Mouse (Mus musculus): Measurements from ENCODE around the gene Rad17.

Rad17 gene

DNA sequence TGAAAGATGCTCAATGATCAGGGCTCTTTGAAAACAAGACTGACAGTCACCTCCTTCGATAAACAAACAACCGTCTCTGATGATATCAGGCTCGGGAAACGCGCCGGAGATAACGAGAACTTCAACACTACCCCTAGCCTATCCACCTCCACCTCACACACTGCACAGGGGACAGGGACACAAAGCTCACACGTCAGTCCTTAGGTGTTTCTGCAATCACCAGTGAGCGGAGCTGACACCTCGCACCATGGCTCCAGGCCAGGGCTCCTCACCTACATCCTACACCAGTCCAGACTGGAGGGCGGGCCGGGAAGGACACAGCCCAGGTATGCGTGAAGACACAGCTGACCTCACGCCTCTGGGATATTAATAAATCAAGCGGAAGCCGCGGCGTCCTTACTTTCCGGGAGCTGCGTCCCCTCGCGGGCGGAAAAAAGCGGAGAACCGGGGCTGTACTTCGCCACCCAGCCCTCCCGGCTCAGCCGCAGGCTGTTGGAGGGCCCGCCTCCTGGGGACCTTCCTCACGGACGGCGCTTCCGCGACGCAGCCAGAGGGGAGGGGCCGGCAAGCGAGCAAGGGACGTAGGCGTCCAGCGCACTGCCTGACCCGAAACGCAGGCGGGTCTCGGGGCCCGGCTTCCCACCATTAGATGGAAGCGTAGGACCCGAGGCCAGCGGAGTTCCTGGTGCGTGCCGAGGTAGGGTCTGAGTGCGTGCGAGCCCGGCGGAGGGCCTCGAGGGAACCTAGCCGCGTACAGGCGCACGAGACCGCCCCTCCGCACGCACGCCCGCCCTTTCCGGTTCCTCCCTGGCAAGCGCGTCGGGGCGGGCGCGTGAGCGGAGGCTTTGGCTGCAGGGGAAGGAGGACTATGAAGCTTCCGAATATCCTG lies at the start of gene Rad17, which contains the start of gene Ak6:
Rad17 (minus strand) TSS at position 502 of the 889 bp plus-strand sequence.
Ak6 (plus strand) TSS at position 430 of the 889 bp plus-strand sequence.
- peak; percentile 89 to 94 for DNase-seq (ENCODE audit: low spot score in 2 of 2)

DNA sequence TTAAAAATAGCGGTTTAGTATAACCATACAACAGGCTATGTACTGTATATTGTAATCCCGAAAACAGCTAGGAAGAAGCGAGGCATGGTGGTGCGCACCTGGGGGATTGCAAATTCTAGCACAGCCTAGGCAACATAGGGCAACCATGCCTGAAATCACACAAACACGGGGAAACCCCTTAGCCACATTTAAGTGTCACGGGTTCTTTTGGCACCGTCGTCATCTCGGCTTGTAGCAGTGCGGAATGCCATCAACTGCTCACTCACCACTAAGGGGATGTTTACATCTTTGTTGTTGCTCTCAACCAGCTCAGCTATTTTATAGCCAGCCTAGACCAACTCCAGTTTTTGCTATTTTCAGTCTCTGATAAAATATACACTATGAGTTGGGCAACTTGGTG lies 48.0 kb upstream of the Rad17 start:
- DNase-seq (ENCODE audit: low spot score in 2 of 2): no peak

DNA sequence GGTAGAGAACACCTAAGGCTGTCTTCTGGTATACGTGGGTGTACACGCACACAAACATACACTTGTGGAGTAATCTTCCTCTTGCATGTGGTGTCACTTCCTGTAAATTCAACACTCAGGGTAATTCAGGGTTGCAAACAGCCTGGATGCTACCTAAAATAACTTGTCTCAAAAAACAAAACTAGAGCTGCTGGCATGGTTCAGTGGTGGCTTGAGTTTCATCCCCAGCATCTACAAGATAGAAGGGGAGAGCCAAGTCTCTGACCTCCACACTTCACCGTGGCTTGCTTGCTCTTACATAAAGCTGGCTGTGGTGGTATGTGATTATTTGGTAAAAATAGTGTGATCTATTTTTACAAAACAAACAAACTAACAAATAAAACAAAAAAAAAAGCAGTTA lies 46.7 kb upstream of the Rad17 start:
- no peak for DNase-seq (ENCODE audit: low spot score in 2 of 2)

DNA sequence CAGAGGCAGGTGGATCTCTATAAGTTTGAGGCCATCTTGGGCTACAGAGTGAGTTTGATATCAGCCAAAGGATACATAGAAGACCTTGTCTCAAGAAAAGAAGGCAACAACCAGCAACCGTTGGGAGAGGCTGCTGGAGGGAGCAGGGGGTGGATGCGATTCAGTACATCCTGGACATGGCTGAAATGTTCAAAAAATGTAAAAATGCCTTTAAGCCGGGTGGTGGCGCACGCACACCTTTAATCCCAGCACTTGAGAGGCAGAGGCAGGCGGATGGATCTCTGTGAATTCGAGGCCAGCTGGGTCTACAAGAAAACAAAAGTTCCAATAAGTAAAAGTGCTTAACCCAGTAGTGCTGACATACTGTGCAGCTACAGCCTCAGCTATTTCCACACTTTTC lies 36.7 kb upstream of the Rad17 start:
- no peak for DNase-seq (ENCODE audit: low spot score in 2 of 2)

DNA sequence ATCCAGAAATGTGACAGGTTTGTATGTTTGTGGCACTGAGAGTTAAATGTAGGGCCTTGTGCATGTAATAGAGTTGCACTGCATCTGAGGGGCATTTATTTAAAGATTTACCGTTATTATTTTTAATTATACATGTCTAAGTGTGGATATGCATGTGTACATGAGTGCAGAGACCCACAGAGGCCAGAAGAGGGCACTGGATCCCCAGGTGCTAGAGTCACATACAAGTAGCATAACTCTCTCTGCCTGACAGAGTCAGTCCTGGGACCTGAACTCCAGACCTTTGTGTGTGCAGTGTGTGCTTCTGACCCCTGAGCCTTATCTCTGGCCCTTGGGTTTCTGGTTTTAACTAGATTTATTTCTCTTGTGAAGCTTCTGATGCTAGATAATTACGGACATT lies 33.5 kb upstream of the Rad17 start:
- no peak for DNase-seq (ENCODE audit: low spot score in 2 of 2)

DNA sequence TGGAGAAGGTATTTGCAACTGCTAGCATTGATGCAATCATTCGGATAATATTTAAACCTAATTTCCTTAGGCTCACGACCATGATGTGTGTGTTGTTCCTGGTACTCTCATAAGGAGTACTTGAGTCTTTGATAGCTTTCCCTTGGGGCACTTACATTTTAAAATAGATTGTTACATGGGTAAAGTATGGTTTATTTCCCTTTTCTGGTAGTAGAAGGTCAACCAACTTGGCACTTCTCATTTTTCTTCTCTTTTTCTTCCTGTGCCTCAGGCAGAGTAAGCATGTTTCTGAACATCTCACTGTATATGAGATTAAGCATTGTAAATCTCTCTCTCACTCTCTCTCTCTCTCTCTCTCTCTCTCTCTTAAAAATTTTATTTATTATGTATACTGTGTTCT lies 32.0 kb upstream of the Rad17 start:
- DNase-seq (ENCODE audit: low spot score in 2 of 2): no peak

DNA sequence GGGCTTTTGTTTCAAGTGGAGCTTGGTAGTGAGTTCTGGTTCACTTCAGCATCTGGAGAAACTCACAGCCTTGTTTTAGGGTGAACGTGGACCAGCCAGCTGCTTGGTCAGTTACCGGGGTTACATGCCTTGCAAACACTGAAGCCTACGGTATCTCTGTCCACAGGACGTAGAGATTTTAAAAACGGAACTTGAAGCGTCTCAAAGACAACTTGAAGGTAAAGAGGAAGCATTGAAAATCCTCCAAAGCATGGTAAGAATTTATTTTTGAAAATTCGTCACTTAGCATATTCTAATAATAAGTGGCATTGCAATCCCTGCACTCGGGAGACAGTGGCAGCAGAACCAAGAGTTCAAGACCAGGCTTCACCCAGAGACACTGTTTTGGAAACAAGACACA lies 30.8 kb upstream of the Rad17 start:
- DNase-seq (ENCODE audit: low spot score in 2 of 2): no peak

DNA sequence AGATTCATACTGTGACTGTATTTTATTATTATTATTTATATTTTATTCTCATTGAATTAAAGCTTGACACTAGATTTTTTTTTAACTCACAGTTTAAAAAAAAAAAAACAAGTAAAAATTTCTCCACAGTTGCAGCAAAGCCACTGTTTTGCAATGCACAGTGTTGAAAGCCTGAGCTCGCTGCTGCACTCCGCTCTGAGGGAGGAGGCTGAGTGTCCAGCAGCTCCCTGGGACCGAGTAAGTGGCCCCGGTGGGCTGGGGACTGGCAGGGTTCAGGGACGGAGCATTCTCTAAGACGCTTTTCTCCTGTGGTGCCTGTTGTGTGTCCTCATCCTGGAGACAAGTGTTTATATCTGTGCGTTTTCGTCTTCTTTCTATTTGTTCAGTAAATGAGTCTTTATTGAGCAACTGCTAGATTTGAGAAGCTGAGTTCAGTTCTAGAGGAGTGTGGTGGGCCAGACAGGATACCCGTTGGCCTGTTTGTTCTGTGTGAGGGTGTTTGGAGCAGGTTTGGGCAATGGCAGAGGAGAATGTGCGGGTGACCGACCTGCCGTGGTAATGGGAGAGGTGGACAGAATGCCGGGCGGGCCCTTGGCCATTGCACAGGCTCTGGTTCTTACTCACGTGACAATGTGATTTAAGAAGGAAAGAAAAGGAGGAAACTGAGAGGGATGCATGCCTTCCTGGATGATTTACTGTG lies 25.2 kb upstream of the Rad17 start:
- DNase-seq (ENCODE audit: low spot score in 2 of 2): no peak

DNA sequence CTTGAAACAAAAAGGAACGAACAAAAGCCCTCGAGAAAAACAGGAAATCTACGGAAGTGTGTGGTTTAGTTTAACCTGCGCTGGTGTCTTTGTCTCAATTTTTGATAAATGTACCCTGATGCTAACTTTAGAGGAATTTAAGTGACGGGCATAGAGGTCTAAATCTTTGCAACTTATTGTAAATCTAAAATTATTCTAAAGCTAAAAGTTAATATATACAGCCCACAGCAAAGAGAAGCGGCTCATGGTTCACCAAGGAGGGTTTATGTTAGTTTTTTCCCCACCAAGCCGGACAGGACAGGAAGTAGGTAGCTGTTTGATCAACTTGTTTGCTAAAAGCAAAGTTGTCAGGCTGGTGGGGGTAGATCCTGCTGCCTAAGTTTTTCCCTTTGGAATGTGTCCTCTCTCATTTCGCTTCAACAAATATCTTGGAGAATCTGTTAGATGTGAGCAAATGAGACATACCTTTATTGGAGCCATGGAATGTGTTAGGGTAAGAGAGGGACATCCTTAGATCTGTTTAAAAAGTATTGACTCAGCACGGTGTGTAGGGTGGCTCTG lies 19.4 kb upstream of the Rad17 start:
- DNase-seq (ENCODE audit: low spot score in 2 of 2): peak in 1 of 2 experiments; percentile 12

DNA sequence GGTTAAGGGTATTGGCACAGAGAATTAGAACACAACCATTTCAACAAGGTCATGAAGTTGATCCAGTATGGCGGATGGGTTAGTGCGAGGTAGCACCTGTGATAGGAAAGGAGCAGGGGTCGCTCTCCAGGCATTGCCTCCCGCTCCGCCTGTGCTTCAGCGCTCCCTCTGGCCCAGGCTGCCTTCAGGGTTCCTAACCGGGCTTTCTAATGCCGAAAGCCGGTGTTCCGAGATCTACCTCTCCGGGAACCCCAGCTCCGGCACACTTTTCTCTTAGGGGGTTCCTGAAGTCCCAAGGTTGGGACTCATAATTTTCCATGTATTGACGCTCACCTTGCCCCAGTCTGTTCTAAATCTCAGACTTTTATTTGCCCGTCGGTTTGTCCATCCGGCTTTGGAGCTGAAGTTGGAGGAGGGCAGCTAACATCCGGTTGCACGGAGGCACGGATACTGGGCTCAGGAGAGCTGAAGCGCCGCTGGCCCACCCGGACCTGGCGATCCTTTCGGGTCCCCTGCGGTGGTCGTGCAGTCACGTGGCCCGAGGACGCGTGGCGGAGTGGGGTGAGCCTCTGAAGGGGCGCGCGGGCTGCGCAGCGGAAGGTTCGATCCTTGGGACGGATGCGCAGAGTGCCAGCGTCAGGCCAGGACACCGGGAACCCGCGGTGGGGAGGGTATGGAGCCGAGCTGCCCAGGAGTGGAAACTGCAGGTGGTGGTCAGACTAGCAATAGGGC lies 18.6 kb upstream of the Rad17 start, which contains the start of gene Ccdc125:
Ccdc125 (plus strand) TSS at position 427 of the 732 bp plus-strand sequence.
- peak; percentile 18 to 31 for DNase-seq (ENCODE audit: low spot score in 2 of 2)

DNA sequence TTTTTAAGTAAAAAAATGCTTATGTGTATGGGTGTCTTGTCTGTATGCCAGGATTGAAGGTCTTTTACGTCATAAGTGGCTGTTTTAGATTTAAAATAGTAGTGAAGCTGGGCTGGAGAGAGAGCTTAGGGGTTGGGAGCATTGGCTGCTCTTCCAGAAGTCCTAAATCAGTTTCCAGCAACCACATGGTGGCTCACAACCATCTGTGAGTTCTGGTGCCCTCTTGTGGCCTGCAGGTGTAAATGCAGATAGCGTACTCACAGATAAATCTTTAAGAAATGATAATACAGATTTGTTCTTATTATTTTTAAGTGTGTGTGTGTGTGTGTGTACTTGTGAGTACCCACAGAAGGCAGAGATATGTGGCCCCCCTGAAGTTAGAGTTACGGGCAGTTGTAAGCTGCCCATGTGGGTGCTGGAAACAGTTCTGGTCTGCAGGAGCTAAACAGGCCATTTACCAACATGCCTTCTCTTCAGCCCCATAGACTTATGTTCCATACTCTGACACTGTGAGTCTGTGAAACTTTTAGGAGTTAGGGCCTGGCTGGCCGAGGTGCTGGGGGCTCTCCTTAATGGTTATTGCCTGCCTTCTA lies 9.1 kb upstream of the Rad17 start:
- peak in 1 of 2 experiments; percentile 58 for DNase-seq (ENCODE audit: low spot score in 2 of 2)

DNA sequence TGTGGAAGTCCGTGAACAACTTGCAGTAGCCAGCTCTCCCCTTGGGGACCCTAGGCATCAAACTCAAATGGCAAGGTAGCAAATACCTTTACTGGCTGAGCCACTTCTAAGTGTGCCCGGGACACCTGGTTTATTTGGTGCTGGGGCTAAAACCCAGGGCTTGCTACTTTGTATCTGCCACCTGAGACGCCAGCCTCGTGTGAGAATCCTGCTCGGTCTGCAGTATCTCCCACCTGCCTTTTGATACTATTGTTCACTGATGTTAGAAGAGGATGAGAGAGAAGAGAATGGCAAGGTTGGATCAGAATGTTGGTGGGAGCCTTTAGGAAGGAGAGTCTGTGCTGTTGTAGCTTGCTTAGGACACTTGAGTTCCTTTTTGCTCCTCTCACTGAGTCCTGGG lies 7.2 kb upstream of the Rad17 start:
- DNase-seq (ENCODE audit: low spot score in 2 of 2): no peak

DNA sequence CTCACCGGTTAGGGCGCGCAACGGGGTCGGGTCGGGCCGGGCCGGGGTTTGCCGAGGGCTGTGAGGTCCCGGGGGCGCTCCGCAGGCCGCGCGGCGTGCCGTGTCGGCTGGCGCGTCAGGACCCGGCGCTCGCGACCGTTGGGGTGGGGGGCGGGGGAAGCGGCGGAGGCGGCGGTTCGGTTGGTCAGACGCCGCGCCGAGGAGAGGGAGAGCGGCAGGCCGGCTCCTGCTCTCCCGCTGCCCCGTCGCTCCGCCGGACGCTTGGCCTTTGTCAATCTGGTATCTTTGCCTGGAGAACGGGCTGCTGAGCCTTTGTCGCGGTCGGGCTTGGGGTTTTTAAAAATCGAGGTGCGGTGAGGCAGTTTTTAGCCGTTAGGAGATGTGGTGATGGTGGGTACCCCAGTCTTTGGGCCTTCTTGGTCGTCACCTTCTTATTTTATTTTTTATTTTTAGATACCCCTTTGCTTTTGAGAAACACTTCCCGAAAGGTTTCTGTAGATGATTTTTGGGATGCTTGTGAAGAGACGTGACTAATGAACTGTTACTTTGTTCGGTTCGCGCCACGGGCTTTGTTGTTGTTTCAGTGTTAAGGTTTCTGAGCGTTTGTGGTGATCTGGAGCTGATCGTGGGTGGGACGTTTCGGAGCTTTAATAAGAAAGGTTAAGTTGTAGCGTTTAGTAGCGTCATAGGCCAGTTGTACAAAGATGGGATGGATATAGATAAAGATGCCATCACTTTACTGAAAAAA lies 762 bp upstream of the Rad17 start, which contains the start of gene Taf9:
Taf9 (plus strand) TSS at position 141 of the 748 bp plus-strand sequence.
- DNase-seq (ENCODE audit: low spot score in 2 of 2): no peak

DNA sequence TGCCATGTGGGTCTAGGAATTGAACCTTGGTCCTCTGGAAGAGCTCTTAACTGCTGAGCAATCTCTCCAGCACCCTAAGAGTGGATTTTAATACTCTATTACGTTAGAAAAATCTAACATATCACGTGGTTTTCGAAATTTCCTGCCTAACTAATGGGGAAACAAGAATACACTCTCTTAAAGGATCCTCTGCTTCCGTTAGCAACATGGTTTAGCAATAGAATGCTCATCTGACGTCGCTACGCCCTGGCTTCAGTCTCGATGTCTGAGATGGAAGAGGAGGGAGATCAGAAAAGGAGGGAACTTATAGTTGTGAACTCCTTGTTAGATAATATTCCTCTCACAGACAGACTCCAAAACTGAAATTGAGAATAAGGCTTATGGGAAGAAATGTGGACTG lies 2.6 kb downstream of the Rad17 start:
- no peak for DNase-seq (ENCODE audit: low spot score in 2 of 2)

DNA sequence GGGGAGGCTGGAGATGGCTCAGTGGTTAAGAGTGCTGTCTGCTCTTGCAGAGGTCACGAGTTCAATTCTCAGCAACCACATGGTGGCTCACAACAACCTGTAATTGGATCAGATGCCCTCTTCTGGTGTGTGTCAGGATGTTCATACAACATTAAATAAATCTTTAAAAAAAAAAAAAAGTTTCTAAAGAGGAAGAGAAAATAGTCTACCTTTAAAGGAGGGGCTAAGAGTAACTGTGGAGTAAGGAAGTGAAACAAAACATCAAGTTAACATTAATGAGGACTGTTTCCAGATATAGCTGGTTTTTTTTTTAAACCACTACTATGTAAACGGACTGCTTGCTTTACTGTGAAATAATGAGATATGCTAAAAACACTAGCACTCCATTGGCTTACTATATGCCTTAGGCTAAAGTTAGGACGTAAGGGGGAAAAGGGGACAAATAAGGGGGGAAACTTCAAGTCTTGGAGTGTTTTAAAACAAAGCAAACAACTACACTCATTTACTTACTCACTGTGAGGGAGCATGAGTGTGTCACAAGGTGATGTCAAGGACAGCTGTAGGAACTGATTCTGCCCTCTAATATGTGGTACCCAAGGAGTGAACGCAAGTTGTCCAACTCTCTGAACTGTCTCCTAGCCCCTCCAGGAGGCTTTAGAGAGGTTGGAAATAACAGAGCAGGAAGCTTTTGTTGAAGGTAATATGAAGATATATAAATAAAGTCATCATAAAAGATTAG lies 8.2 kb downstream of the Rad17 start:
- DNase-seq (ENCODE audit: low spot score in 2 of 2): no peak

DNA sequence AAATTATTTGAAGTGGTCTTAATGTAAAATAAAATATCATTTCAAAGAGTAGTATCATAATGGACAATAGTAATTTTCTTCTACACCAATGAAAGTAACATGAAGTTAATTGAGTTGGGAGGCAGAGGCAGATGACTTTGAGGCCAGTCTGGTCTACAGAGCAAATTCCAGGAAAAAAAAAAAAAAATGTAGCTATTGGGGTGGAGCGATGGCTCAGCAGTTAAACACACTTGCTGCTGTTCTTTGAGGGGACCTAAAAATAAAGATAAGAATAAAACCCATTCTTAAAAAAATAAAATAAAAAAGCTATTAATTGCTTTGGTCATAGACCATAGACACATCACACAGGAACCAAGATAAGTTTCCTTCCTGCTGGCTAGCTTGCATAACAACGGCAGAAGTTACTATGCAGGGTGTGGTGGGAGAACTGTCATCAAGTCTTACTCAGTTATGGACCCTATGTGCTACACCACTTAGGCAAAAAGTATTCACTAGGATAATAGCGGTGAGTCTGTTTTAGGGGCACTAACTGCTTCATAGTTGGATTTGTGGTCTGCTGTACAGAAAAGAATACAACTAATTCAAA lies 16.7 kb downstream of the Rad17 start:
- no peak for DNase-seq (ENCODE audit: low spot score in 2 of 2)

DNA sequence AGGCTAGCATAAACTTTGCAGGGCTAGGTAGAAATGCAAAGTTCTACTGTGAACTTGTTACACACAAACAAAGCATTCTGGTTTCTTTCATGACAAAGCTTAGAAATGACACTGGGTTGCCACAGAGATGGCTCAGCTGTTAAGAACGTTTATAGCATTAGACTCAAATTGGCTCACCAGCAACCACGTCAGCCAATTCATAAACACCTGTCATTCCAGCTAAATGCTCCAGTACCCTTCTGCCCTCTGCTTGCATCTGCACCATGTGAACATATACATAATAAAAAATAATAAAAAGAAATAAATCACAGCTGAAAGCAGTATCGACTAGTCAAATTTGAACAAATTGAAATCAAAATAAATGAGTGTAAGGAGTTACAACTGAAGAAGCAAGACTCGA lies 28.6 kb downstream of the Rad17 start:
- DNase-seq (ENCODE audit: low spot score in 2 of 2): no peak

DNA sequence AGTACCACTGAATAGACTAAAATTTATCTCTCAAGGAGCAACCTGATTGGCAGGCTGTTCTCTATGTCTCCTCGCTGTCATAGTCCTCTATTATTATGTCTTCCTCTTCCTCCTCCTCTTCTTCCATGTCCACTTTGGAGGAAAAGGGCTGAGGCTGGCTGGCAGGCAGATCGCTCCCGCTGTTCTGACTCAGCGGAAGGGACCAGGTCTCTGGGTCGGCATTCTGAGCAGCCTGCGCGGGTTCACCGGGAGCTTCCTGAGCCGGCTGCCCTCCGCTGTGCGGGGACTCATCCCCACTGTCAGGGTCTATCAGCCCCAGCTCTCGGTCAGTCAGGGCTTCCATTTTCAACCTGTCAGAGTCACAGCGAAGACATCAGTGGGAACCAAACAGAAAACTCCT lies 33.3 kb downstream of the Rad17 start:
- no peak for DNase-seq (ENCODE audit: low spot score in 2 of 2)
